Mouse (Mus musculus): ENCODE measurements at regions not wholly inside any gene's neighbourhood (a gene's known extent, or its start where the extent isn't known, plus 50 kb on each side); places are given as distances from the start of the nearest gene placed in this dataset.

GRCm38 (mm10) chr3:19897140-19897539 is 59.7 kb upstream of the Cp start:
- Histone ChIP-seq H3K4me3 (ENCODE audit: low read depth, low read length) (no peak overlapping the region), H3K36me3 (ENCODE audit: control insufficient read depth, insufficient read depth, low read length) (peaks cover 5% of the 10 kb centered on the region; the same call in 1 of the 2 replicates), H3K9me3 (ENCODE audit: control insufficient read depth, low read length) (no peaks in the 10 kb centered on the region), H3K27ac (ENCODE audit: low read depth) (no peak overlapping the region), H3K4me1 (replicated peaks; ENCODE audit: control insufficient read depth, insufficient read depth, low read length) (peaks cover 12% of the 10 kb centered on the region), H3K27me3 (replicated peaks; ENCODE audit: control insufficient read depth, insufficient read depth, low read length) (no peaks in the 10 kb centered on the region), H3K4me2 (ENCODE audit: low read length) (no peak overlapping the region; the same call in 1 of the 2 replicates), H3K9ac (ENCODE audit: low read length) (no peak overlapping the region)
- DNase-seq (ENCODE audit: low spot score) (no peak), ATAC-seq (replicated peaks; ENCODE audit: low FRiP score, low TSS enrichment, low read depth) (no peak)
- 99% methylated on average over 3 of the region's 3 CpGs for WGBS

DNA sequence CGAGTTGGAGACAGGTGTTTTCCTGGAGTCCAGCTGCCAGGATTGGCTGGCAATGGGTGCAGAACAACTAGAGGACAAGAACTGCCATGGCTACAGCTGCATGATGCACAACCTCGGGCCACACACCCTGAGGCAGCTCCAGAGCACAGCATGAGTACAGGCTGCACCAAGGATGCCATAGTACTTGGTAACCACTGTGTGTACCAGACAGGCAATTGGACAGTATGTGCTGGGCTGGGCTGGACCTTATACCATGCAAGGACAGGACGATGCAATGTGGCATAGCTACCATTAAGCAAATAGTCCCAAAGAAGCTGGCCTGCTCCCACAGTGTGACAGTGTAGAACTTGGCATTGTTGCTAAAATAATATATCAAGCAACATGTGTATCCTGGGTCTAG is 54.6 kb upstream of the Cp start:
- H3K4me3 ChIP-seq (ENCODE audit: low read depth, low read length), result no peak overlapping the region
- no peaks in the 10 kb centered on the region for H3K9me3 ChIP-seq (ENCODE audit: control insufficient read depth, low read length)
- H3K36me3 ChIP-seq (ENCODE audit: control insufficient read depth, insufficient read depth, low read length), result peaks cover 5% of the 10 kb centered on the region; the same call in 1 of the 2 replicates
- no peaks in the 10 kb centered on the region for H3K27me3 ChIP-seq (replicated peaks; ENCODE audit: control insufficient read depth, insufficient read depth, low read length)
- H3K4me1 ChIP-seq (replicated peaks; ENCODE audit: control insufficient read depth, insufficient read depth, low read length), result no peaks in the 10 kb centered on the region
- DNase-seq (ENCODE audit: low spot score), result no peak
- ATAC-seq (replicated peaks; ENCODE audit: low FRiP score, low TSS enrichment, low read depth), result no peak
- H3K27ac ChIP-seq (ENCODE audit: low read depth), result no peak overlapping the region
- no peak overlapping the region for H3K9ac ChIP-seq (ENCODE audit: low read length)
- H3K4me2 ChIP-seq (ENCODE audit: low read length), result no peak overlapping the region
- WGBS, result 86% methylated on average over 3 of the region's 3 CpGs

- no peaks in the 10 kb centered on the region for H3K4me1 ChIP-seq (replicated peaks; ENCODE audit: control insufficient read depth, insufficient read depth, low read length)
- H3K4me2 ChIP-seq (ENCODE audit: low read length), result no peak overlapping the region
- H3K27ac ChIP-seq (ENCODE audit: low read depth), result no peak overlapping the region
- no peaks in the 10 kb centered on the region for H3K36me3 ChIP-seq (ENCODE audit: control insufficient read depth, insufficient read depth, low read length)
- peak; percentile 67 for DNase-seq (ENCODE audit: low spot score)
- H3K9ac ChIP-seq (ENCODE audit: low read length), result no peak overlapping the region
- ATAC-seq (replicated peaks; ENCODE audit: low FRiP score, low TSS enrichment, low read depth), result peak; percentile 55
- no peak overlapping the region for H3K4me3 ChIP-seq (ENCODE audit: low read depth, low read length)
- H3K9me3 ChIP-seq (ENCODE audit: control insufficient read depth, low read length), result no peaks in the 10 kb centered on the region
- no peaks in the 10 kb centered on the region for H3K27me3 ChIP-seq (replicated peaks; ENCODE audit: control insufficient read depth, insufficient read depth, low read length)
- 31% methylated on average over 5 of the region's 5 CpGs for WGBS
Measured at GRCm38 (mm10) chr3:19904446-19905275, 52.2 kb upstream of the Cp start.
